Mouse (Mus musculus) small intestine, adult 2 months (tissue): ENCODE results near the gene Dcbld2. TPM values are rescaled to one million over a fixed set of nuclear protein-coding genes. Genes with fewer than 3 reads are reported as not detected.

Source experiments
- H3K27ac ChIP-seq: fragments of 200-500 bp; 2 replicates; pipeline ENCODE4 v1.5.1; 2012; ENCODE audit warnings: low read depth, low read length, control low read depth, inconsistent platforms; ENCODE audit not compliant: insufficient read depth
- H3K27me3 ChIP-seq: fragments of 200-500 bp; 2 replicates; pipeline ENCODE4 v1.6.1; 2012; ENCODE audit warnings: mild to moderate bottlenecking, moderate library complexity, low read length, inconsistent platforms; ENCODE audit not compliant: control insufficient read depth, insufficient read depth
- H3K36me3 ChIP-seq: fragments of 200-500 bp; 2 replicates; pipeline ENCODE4 v1.6.1; 2012; ENCODE audit warnings: mild to moderate bottlenecking, low read length, control low read depth, inconsistent platforms; ENCODE audit not compliant: control insufficient read depth, insufficient read depth
- H3K4me1 ChIP-seq: fragments of 200-500 bp; 2 replicates; pipeline ENCODE4 v1.6.1; 2012; ENCODE audit warnings: low read length, inconsistent platforms, mixed read lengths; ENCODE audit not compliant: control insufficient read depth, insufficient read depth, insufficient read length
- H3K4me3 ChIP-seq: fragments of 200-500 bp; 2 replicates; pipeline ENCODE4 v1.5.1; 2012; ENCODE audit warnings: low read depth, mild to moderate bottlenecking, control low read depth, inconsistent platforms, low read length, moderate library complexity
- CTCF ChIP-seq: fragments of 200-500 bp; IDR thresholded peaks from 2 replicates; pipeline ENCODE4 v1.5.1; 2012; ENCODE audit warnings: low read depth, mild to moderate bottlenecking, control low read depth, inconsistent platforms, low read length, moderate library complexity, mixed read lengths; ENCODE audit not compliant: insufficient replicate concordance, insufficient read length; ENCODE audit errors: extremely low read depth
- POLR2A ChIP-seq: fragments of 200-500 bp; IDR thresholded peaks from 2 replicates; pipeline ENCODE4 v1.6.1; 2012; ENCODE audit warnings: low read depth, mild to moderate bottlenecking, control low read depth, inconsistent platforms, low read length, moderate library complexity
- WGBS: fragments of 180-500 bp; shearing (Covaris S2); methylation state at CpG from one replicate; pipeline ENCODE4 v1.1.7; 2018; 5-methylcytosine and 5-hydroxymethylcytosine counted together
- polyA plus RNA-seq: library from polyadenylated mRNA; depleted of rRNA; stranded (reverse); fragments of >200 nt; gene quantifications from 2 replicates; pipeline ENCODE4 v1.2.3, GENCODE M21; 2012; rRNA removed

Gene Dcbld2
- polyA plus RNA-seq, 1 experiment: 2.7 TPM

DNA sequence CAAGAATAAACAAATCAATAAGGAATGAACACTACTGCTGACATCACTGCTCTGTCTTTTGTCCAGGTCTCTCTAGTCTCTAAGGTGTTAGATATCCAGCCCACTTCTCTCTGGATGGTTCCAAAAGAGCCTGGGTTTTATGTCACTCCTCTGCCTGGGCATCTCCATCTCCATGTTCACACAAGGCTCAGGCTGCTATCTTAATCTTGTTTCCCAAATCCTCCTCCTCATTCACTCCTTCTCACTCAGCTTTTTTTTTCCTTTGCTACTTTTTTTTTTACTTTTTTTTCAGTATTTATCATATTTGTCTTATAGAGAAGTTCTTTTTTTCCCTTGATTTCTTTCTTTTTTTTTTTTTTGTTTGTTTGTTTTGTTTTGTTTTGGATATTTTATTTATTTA is 96.7 kb downstream of the Dcbld2 start:
- Histone ChIP-seq H3K4me1 (peaks cover 4% of the 10 kb centered on the region; the same call in 1 of the 2 replicates), H3K27ac (no peak overlapping the region), H3K36me3 (peaks cover 22% of the 10 kb centered on the region), H3K27me3 (no peaks in the 10 kb centered on the region), H3K4me3 (no peak overlapping the region)
- TF ChIP-seq CTCF (no peak), POLR2A (no peak)

DNA sequence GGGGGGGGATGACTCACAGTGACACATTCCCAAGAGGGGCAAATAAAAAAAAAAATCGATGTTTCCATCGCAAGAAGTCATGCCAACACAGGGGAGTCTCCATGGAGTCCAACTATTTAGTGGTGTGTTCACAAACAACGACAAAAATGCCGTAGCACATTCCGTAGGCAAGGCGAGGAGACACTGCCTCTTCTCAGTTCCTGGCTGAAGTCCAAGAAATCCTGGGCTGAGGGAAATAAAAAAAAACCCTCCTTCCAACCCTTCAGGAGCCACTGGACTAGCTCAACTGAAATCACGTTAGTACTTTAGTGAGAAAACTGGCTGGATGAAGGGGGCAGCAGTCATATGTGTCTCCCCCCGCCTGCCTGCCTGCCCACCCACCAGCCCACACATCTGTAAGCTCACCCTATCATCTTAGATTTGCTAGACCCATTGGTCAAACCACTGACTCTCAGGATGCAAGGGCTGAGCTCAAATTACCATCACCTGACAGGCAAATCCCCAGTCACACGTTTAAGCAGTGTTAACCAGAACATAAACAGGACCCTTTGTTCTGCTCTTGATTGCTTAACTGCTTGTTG is 104.0 kb downstream of the Dcbld2 start:
- Histone ChIP-seq H3K27me3 (no peaks in the 10 kb centered on the region), H3K27ac (peak overlapping the region; percentile 62; the same call in 1 of the 2 replicates), H3K36me3 (peaks cover under 1% of the 10 kb centered on the region; the same call in 1 of the 2 replicates), H3K4me3 (no peak overlapping the region), H3K4me1 (peaks cover 4% of the 10 kb centered on the region)
- TF ChIP-seq CTCF: no peak
- TF ChIP-seq POLR2A: no peak
- WGBS: 19% methylated on average over 9 of the region's 9 CpGs

DNA sequence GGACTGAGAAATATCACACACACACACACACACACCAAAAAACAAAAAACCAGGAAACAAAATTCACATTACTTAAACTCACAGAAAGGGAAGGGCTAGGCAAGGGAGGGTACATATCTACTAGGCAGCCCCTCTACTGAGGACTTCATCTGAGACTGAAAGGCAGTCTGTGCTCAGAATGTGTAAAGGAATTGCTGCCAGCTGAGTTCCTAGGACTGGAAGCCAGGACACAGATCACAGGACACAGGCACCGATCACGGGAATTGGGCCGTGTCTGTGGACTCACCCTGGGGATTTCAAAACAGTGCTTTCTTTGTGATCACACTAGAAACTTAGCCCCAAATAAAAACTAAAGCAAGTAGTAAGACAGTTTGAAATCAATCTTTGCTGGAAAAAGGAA is 104.6 kb downstream of the Dcbld2 start:
- Histone ChIP-seq H3K27ac (no peak overlapping the region; the same call in 1 of the 2 replicates), H3K36me3 (0 out of 2 replicates have a peak, but pooled peaks cover under 1% of the 10 kb centered on the region), H3K27me3 (no peaks in the 10 kb centered on the region), H3K4me1 (peaks cover 4% of the 10 kb centered on the region), H3K4me3 (no peak overlapping the region)
- 46% methylated on average over 3 of the region's 3 CpGs for WGBS
- TF ChIP-seq POLR2A (no peak), CTCF (no peak)

DNA sequence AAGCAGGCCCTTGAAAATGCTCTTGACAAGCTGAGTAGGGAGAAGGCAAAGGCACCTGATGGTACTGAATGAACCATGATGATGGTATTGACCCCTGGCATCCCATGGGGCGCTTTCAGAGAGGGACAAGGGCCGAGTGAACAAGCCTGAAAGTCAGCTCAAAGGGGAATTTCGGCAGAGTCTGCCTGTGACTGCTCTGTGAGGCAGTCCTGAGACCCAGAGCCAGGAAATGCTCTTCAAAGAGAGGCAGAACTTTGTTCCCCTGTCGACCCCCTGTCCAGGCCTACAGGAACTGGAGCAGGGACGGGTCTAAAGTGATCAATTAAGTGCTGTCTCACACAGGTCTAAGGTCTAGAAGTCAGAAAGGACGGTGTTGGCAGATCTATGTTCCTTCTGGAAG is 105.5 kb downstream of the Dcbld2 start:
- 0 out of 2 replicates have a peak, but pooled peaks cover 2% of the 10 kb centered on the region for H3K36me3 ChIP-seq
- peaks cover 4% of the 10 kb centered on the region for H3K4me1 ChIP-seq
- no peak for TF ChIP-seq POLR2A
- no peak for TF ChIP-seq CTCF
- no peaks in the 10 kb centered on the region for H3K27me3 ChIP-seq
- H3K27ac ChIP-seq: peak overlapping the region; percentile 37; the same call in 1 of the 2 replicates
- whole genome bisulfite sequencing: 51% methylated on average over 6 of the region's 6 CpGs
- H3K4me3 ChIP-seq: no peak overlapping the region

DNA sequence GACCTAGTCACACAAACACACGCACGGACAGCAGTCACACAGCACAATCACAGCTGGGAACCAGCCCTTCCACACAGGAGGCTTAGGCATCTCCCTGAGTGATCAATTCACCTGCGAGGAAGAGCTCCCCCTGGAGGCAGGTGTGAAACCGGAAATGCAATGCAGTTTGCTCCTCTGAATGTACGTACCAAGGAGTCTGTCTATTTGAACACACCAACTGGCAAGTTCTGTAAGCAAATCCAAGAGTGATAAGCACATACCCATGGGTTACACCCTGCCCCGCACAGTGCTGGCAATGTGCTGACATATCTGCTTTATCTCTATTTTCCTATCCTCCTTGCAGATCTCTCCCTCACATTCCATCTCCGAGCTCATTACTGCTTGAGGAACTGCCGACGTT is 106.3 kb downstream of the Dcbld2 start:
- H3K27ac ChIP-seq: no peak overlapping the region
- no peak overlapping the region for H3K4me3 ChIP-seq
- TF ChIP-seq POLR2A: no peak
- peak; percentile 71; the same call in 1 of the 2 replicates for TF ChIP-seq CTCF
- 0 out of 2 replicates have a peak, but pooled peaks cover 2% of the 10 kb centered on the region for H3K36me3 ChIP-seq
- peaks cover 4% of the 10 kb centered on the region for H3K4me1 ChIP-seq
- H3K27me3 ChIP-seq: no peaks in the 10 kb centered on the region
- WGBS: 65% methylated on average over 9 of the region's 9 CpGs

DNA sequence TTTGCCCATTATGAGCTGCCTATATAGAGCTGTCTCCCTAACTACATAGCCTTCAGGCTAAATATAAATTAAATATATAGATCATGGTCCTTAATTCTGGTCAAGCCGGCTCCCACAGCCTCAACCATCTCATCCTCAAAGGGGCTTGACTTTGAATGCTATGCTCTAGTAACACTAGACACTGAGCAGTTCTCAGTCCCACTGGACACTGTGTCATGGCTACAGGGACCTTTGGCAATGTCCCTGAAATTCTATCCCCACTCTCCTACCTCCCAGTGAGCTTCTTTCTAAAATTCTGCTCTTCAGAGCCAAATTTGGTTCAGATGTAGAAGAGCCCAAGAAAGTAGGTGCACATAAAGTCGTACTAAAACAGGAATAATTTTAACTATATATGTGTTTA is 107.9 kb downstream of the Dcbld2 start:
- Histone ChIP-seq H3K36me3 (0 out of 2 replicates have a peak, but pooled peaks cover 2% of the 10 kb centered on the region), H3K4me3 (no peak overlapping the region), H3K27ac (no peak overlapping the region), H3K4me1 (peaks cover 7% of the 10 kb centered on the region), H3K27me3 (no peaks in the 10 kb centered on the region)
- TF ChIP-seq POLR2A (no peak), CTCF (no peak)
- 94% methylated on average over 2 of the region's 2 CpGs for WGBS

DNA sequence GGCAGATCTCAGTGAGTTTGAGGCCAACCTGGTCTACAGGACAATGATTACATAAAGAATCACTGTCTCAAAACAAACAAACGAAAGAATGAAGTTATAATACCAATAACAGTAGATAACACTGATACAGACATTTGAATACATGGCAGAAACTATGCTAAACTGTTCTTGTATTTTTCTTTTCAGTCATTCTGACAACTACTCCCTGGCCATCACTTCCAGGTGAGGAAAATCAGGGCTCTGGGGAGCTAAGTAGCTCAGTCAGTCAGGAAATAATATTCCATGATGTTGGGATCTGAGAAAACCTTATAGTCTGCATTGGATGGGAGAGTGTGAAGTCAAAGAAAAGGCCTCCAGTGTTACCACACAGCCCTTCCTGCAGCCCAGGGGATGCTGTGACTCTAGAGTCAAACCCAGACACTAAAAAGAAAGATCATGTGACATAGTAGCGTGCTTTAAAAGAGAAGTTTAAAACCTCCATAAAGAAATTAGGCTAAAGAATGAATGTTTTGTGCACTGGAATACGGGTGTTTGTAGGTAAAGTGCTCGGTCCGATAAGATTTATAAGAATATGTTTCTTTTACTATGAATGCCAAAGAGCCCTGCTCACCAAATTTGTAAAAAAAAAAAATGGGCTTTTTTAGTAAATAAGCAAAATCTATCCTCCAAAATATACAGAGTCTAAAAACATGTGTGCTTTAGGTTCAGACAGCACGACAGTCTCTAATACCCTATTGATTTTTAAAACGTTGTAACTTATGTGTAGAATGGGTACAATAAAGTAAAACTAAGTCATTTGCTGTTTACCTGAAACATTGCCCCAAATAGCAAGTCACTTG is 108.9 kb downstream of the Dcbld2 start:
- Histone ChIP-seq H3K4me1 (peaks cover 6% of the 10 kb centered on the region), H3K27me3 (no peaks in the 10 kb centered on the region), H3K36me3 (0 out of 2 replicates have a peak, but pooled peaks cover 2% of the 10 kb centered on the region), H3K4me3 (no peak overlapping the region), H3K27ac (no peak overlapping the region)
- TF ChIP-seq CTCF (no peak), POLR2A (no peak)
- 84% methylated on average over 7 of the region's 7 CpGs for WGBS

Other genes starting within 250 kb of the Dcbld2 start
- gene St3gal6, start 115.8 kb downstream of the Dcbld2 start, polyA plus RNA-seq: 11.1 and 18.6 TPM in 2 replicates
- not detected in 2 replicates for gene Gm813, start 208.5 kb downstream of the Dcbld2 start, polyA plus RNA-seq
- not detected in 2 replicates for gene E330017A01Rik, start 230.3 kb downstream of the Dcbld2 start, polyA plus RNA-seq